Mouse (Mus musculus): ENCODE results near the gene Aak1.

The Aak1 gene

GRCm38 (mm10) chr6:86897520-86897919, 48.2 kb downstream of the Aak1 start:
- DNase-seq: peak in 1 of 2 experiments; percentile 32

GRCm38 (mm10) chr6:86899053-86899452, 49.7 kb downstream of the Aak1 start:
- DNase-seq: peak in 1 of 2 experiments; percentile 72

- DNase-seq: peak in 1 of 2 experiments; percentile 25
Observed at GRCm38 (mm10) chr6:86899965-86900364, 50.6 kb downstream of the Aak1 start.

GRCm38 (mm10) chr6:86900546-86900945, 51.2 kb downstream of the Aak1 start:
- no peak for DNase-seq

- peak; percentile 19 to 52 for DNase-seq
Observed at GRCm38 (mm10) chr6:86905500-86905899, 56.2 kb downstream of the Aak1 start.

- DNase-seq: no peak
Observed at GRCm38 (mm10) chr6:86907191-86907590, 57.9 kb downstream of the Aak1 start.

GRCm38 (mm10) chr6:86908561-86909150, 59.3 kb downstream of the Aak1 start:
- DNase-seq: peak; percentile 50 to 58

- no peak for DNase-seq
Observed at GRCm38 (mm10) chr6:86909881-86910280, 60.6 kb downstream of the Aak1 start.

GRCm38 (mm10) chr6:86916157-86916820, 67.0 kb downstream of the Aak1 start:
- no peak for DNase-seq

GRCm38 (mm10) chr6:86917231-86917630, 67.9 kb downstream of the Aak1 start:
- DNase-seq: no peak

GRCm38 (mm10) chr6:86918058-86918835, 68.9 kb downstream of the Aak1 start:
- DNase-seq: peak; percentile 46 to 57

- peak; percentile 72 to 77 for DNase-seq
Observed at GRCm38 (mm10) chr6:86921880-86922279, 72.6 kb downstream of the Aak1 start.

GRCm38 (mm10) chr6:86924746-86925145, 75.4 kb downstream of the Aak1 start:
- no peak for DNase-seq

- DNase-seq: no peak
Observed at GRCm38 (mm10) chr6:86934541-86934940, 85.2 kb downstream of the Aak1 start.

GRCm38 (mm10) chr6:86939797-86940196, 90.5 kb downstream of the Aak1 start:
- no peak for DNase-seq

- DNase-seq: no peak
Observed at GRCm38 (mm10) chr6:86940966-86941365, 91.6 kb downstream of the Aak1 start.

- peak; percentile 25 to 63 for DNase-seq
Observed at GRCm38 (mm10) chr6:86947100-86947499, 97.8 kb downstream of the Aak1 start.

GRCm38 (mm10) chr6:86948746-86949145, 99.4 kb downstream of the Aak1 start:
- DNase-seq: no peak

- DNase-seq: no peak
Observed at GRCm38 (mm10) chr6:86950141-86950540, 100.8 kb downstream of the Aak1 start.

GRCm38 (mm10) chr6:86950733-86951255, 101.5 kb downstream of the Aak1 start:
- DNase-seq: no peak

- no peak for DNase-seq
Observed at GRCm38 (mm10) chr6:86955741-86956140, 106.4 kb downstream of the Aak1 start.

- DNase-seq: no peak
Observed at GRCm38 (mm10) chr6:86956206-86956605, 106.9 kb downstream of the Aak1 start.

GRCm38 (mm10) chr6:86959006-86959405, 109.7 kb downstream of the Aak1 start:
- no peak for DNase-seq
